Mouse (Mus musculus) midbrain, embryonic 16.5 days (tissue): Measurements from ENCODE around the gene Usp44. TPM values are rescaled to one million over a fixed set of nuclear protein-coding genes. Genes with fewer than 3 reads are reported as not detected.

ENCODE experiments used
- ATAC-seq: fragments of 200-750 bp; cut with Nextera tagmentation; 2 replicates; pipeline ENCODE4 v1.8.0; 2017; ENCODE audit warnings: moderate TSS enrichment
- H3K27ac ChIP-seq: fragments of 300-500 bp; sonication (generic); 2 replicates; pipeline ENCODE4 v1.5.1; 2014; ENCODE audit warnings: mild to moderate bottlenecking, low read length, mixed read lengths
- H3K27me3 ChIP-seq: fragments of 300-500 bp; sonication (generic); 2 replicates; pipeline ENCODE4 v1.6.1; 2014; ENCODE audit warnings: low read depth, low read length, mixed read lengths; ENCODE audit not compliant: control insufficient read depth, insufficient read depth
- H3K36me3 ChIP-seq: fragments of 300-500 bp; sonication (generic); 2 replicates; pipeline ENCODE4 v1.6.1; 2014; ENCODE audit warnings: mild to moderate bottlenecking, low read length, moderate library complexity, mixed read lengths; ENCODE audit not compliant: control insufficient read depth, insufficient read depth
- H3K4me1 ChIP-seq: fragments of 300-500 bp; sonication (generic); 2 replicates; pipeline ENCODE4 v1.6.1; 2014; ENCODE audit warnings: mild to moderate bottlenecking, low read length, mixed read lengths; ENCODE audit not compliant: control insufficient read depth, insufficient read depth
- H3K4me2 ChIP-seq: fragments of 300-500 bp; sonication (generic); 2 replicates; pipeline ENCODE4 v1.6.1; 2014; ENCODE audit warnings: mild to moderate bottlenecking, low read length, mixed read lengths
- H3K4me3 ChIP-seq: fragments of 300-500 bp; sonication (generic); 2 replicates; pipeline ENCODE4 v1.5.1; 2014; ENCODE audit warnings: low read depth, mild to moderate bottlenecking, low read length, moderate library complexity, mixed read lengths
- H3K9ac ChIP-seq: fragments of 300-500 bp; sonication (generic); 2 replicates; pipeline ENCODE4 v1.6.1; 2014; ENCODE audit warnings: low read depth, low read length, mixed read lengths
- H3K9me3 ChIP-seq: fragments of 300-500 bp; sonication (generic); replicated peaks from 2 replicates; pipeline ENCODE4 v1.6.1; 2014; ENCODE audit warnings: mild to moderate bottlenecking, low read length, mixed read lengths; ENCODE audit not compliant: control insufficient read depth, poor library complexity, severe bottlenecking
- WGBS: fragments of 180-500 bp; shearing (Covaris S2); extraction: QIAGEN DNeasy Blood & Tissue Kit; methylation state at CpG from one replicate; pipeline ENCODE4 v1.1.7; 2014; 5-methylcytosine and 5-hydroxymethylcytosine counted together
- polyA plus RNA-seq: library from polyadenylated mRNA; unstranded; fragments of >200 nt; fragmentation: Nextera tagmentation; extraction: Ambion mirVana; gene quantifications from 2 replicates; pipeline ENCODE4 v1.2.1, GENCODE M21; 2015

The Usp44 gene
- polyA plus RNA-seq, 1 experiment from 2014 or later: 0.14 TPM

DNA sequence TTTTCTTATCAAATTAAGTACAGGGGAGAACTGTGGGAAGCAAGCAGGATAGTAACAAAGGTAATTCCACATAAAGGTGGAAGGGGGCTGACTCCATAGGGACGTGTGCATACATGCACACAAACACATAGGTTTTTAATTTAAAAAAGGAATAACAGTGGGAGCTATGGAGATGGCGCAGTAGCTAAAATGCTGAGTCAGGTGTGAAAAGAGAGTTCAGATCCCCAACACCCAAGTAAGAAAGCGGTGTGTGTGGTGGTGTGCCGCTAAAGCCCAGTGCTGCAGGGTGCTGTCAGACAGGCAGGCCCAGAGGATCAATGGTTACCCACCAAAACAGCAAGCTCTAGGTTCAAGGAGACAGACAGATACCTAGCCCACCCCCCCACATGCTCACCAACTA, 47.4 kb downstream of the Usp44 start:
- no peak overlapping the region for H3K9ac ChIP-seq
- H3K4me2 ChIP-seq: no peak overlapping the region
- no peak overlapping the region for H3K27ac ChIP-seq
- 0 out of 2 replicates have a peak, but pooled peaks cover 2% of the 10 kb centered on the region for H3K36me3 ChIP-seq
- no peaks in the 10 kb centered on the region for H3K27me3 ChIP-seq
- no peak overlapping the region for H3K4me3 ChIP-seq
- 96% methylated on average over 4 of the region's 4 CpGs for WGBS
- no peaks in the 10 kb centered on the region for H3K4me1 ChIP-seq
- no peak for ATAC-seq
- H3K9me3 ChIP-seq: no peaks in the 10 kb centered on the region

DNA sequence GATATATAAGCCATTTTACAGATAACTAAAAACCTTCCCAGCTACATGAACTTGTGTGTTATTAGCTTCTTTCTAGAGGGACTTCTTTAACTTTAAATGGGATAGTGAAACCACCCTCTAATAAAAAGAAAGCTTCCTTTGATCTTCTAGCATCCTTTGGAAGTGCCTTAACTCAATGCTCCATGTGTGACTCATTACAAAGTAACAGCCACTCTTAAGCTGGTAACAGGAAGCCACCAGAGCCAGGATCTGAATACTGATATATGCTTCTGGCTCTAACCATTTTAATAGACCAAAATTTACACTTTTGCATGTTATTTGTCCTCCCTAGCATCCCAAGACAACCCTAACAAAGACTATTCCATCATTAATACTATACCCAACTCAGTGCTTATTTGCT, 50.6 kb downstream of the Usp44 start:
- 0 out of 2 replicates have a peak, but pooled peaks cover 3% of the 10 kb centered on the region for H3K4me1 ChIP-seq
- no peak overlapping the region for H3K9ac ChIP-seq
- no peak overlapping the region for H3K27ac ChIP-seq
- ATAC-seq: no peak
- H3K36me3 ChIP-seq: peaks cover 20% of the 10 kb centered on the region; the same call in 1 of the 2 replicates
- no peaks in the 10 kb centered on the region for H3K27me3 ChIP-seq
- H3K4me2 ChIP-seq: no peak overlapping the region
- no peaks in the 10 kb centered on the region for H3K9me3 ChIP-seq
- no peak overlapping the region for H3K4me3 ChIP-seq

DNA sequence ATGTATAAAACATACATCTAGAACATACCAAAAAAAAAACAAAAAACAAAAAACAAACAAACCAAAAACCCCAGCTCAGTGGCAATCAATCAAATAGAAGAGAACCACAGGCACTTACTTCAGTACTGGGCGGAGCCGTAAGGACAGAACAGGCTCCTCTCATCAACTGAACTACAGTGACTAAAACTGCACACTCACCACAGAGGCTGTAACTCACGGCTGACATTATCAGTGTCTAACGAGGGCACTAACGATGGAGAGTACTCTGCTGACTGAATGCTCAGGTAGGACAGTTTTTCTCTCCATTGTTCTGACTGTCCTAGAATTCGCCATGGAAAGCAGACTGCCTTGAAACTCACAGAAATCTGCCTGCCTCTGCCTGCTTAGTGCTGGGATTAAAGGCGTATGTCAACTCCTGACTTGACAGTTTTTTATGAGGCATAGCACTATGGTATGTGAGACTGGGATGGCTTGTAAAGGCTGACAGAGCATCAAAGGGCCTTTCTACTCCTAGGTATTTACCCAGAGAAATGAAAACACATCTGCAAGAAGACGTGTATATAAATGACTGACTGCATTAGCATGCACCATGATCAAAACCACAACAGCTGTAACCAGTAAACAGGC, 51.5 kb downstream of the Usp44 start:
- Histone ChIP-seq H3K36me3 (peaks cover 20% of the 10 kb centered on the region; the same call in 1 of the 2 replicates), H3K4me1 (peaks cover 4% of the 10 kb centered on the region)
- 90% methylated on average over 8 of the region's 8 CpGs for WGBS

DNA sequence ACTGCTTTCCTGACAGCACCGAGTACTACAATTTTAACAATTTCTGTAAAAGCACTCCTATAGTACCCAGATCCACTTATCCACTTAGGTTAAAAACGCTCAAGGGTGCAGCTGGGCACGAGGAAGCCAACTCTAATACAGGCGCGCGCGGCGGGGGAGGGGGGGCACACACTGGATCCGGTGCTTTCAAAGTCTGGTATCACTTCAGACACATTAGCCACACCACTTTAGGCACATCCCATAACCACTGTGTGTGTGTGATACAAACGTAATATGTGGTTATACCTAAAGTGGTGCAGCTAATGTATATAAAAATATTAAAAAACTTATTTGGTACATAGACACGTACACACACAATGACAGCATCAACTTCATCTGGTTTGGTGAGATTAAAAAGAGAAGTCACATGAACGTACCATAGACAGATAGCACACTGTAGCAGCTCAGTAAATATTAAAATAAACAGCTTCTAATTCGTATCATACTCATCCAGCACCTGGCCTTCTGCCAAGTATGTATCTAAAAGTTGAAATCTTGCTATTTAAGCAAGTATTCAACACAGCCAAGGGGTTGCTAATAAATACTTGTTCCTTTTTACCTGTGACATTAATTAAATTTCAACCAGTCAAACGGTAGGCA, 54.6 kb downstream of the Usp44 start:
- H3K9ac ChIP-seq: no peak overlapping the region

More for the DNA sequence above, 51.5 kb downstream of the Usp44 start:
- no peaks in the 10 kb centered on the region for H3K27me3 ChIP-seq
- no peak overlapping the region for H3K4me2 ChIP-seq
- ATAC-seq: no peak
- H3K9me3 ChIP-seq: no peaks in the 10 kb centered on the region
- no peak overlapping the region for H3K4me3 ChIP-seq
- no peak overlapping the region for H3K9ac ChIP-seq
- H3K27ac ChIP-seq: no peak overlapping the region

DNA sequence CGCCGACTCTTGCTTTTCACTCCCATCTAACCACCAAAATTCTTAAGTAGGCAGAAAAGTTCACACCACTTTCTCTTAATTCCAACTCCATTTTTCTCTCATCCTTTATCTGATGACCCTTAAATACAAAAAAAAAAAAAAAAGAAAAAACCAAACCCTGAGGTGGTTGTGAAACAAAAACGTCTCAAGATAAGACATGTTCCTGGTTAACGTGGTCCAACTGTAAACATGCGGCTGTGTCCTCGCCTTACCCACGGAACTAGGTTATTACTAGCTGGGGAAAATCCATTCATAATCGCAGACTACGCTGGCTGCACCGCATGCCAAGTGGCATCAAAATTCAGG, 57.2 kb downstream of the Usp44 start:
- peak overlapping the region; percentile 98 for H3K4me3 ChIP-seq
- H3K27ac ChIP-seq: peak overlapping the region; percentile 92
- no peak for ATAC-seq
- WGBS: 19% methylated on average over 10 of the region's 10 CpGs
- H3K9me3 ChIP-seq: no peaks in the 10 kb centered on the region
- no peaks in the 10 kb centered on the region for H3K27me3 ChIP-seq
- peaks cover 18% of the 10 kb centered on the region; the same call in 1 of the 2 replicates for H3K36me3 ChIP-seq
- H3K9ac ChIP-seq: peak overlapping the region; percentile 92
- peak overlapping the region; percentile 92 for H3K4me2 ChIP-seq
- peaks cover 18% of the 10 kb centered on the region for H3K4me1 ChIP-seq

More for the DNA sequence above, 54.6 kb downstream of the Usp44 start:
- 94% methylated on average over 14 of the region's 14 CpGs for WGBS
- H3K9me3 ChIP-seq: no peaks in the 10 kb centered on the region
- ATAC-seq: no peak
- H3K27ac ChIP-seq: no peak overlapping the region
- H3K4me3 ChIP-seq: no peak overlapping the region
- peaks cover 18% of the 10 kb centered on the region for H3K4me1 ChIP-seq
- no peak overlapping the region for H3K4me2 ChIP-seq
- H3K27me3 ChIP-seq: no peaks in the 10 kb centered on the region
- H3K36me3 ChIP-seq: peaks cover 18% of the 10 kb centered on the region; the same call in 1 of the 2 replicates

DNA sequence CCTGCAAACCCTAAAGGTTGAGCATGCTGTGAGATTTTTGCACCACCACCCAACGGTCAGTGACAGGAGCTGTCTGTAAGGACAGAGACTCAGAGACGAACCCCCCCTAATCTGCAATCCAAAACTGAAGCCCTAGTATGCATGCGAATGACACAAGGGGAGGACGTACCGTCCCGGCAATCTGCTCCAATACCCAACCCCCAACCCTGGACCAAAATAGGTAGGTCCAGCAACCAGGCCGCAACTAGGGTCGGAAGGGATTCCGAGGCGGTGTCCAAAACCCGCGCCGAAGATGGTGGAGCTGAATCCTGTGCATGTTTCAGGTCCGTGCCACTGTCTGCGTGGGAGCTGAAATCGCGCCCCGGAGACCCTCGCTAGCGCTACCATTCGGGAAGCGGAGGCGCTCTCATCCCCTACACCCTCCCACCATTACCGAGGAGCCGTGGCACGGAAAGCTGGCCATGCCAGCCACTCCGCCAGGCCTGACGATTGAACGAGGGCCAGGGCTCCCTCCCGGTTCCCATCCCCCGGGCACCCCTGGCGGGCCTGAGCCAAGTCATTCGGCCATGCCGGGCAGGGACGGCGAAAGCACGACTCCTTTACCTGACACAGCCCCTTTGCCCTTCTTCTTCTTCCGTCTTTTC, 57.7 kb downstream of the Usp44 start:
- peak overlapping the region; percentile 92 for H3K4me2 ChIP-seq
- peaks cover 14% of the 10 kb centered on the region; the same call in 1 of the 2 replicates for H3K36me3 ChIP-seq
- peaks cover 16% of the 10 kb centered on the region for H3K4me1 ChIP-seq
- no peaks in the 10 kb centered on the region for H3K9me3 ChIP-seq
- under 1% methylated on average over 37 of the region's 38 CpGs for WGBS
- H3K27me3 ChIP-seq: no peaks in the 10 kb centered on the region; the same call in 1 of the 2 replicates
- peak overlapping the region; percentile 98 for H3K4me3 ChIP-seq
- ATAC-seq: peak; percentile 70
- H3K9ac ChIP-seq: peak overlapping the region; percentile 92
- H3K27ac ChIP-seq: peak overlapping the region; percentile 92

DNA sequence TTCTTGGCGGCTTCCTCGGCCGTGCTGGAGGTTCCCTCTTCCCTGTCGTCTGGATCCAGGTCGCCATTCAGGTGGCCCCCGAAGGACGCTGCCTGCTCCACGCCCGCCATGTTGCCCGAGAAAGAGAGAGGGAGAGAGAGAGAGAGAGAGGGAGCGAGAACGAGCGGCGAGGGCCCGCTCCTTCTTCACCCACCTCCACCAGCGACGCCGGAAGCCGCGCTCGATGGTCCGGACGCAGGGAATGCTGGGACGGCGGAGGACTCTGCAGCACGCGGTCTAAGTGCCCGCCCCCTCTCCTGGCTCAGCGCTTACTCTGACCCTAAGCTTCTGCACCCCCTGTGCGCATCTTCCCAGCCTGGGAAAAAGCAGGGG, 58.2 kb downstream of the Usp44 start:
- 1% methylated on average over 9 of the region's 30 CpGs for WGBS
- H3K9ac ChIP-seq: peak overlapping the region; percentile 92
- H3K27me3 ChIP-seq: no peaks in the 10 kb centered on the region; the same call in 1 of the 2 replicates
- peak overlapping the region; percentile 92 for H3K4me2 ChIP-seq
- no peaks in the 10 kb centered on the region for H3K9me3 ChIP-seq
- H3K4me3 ChIP-seq: peak overlapping the region; percentile 98
- ATAC-seq: peak; percentile 99
- H3K4me1 ChIP-seq: peaks cover 15% of the 10 kb centered on the region
- H3K36me3 ChIP-seq: peaks cover 12% of the 10 kb centered on the region; the same call in 1 of the 2 replicates
- H3K27ac ChIP-seq: peak overlapping the region; percentile 92

DNA sequence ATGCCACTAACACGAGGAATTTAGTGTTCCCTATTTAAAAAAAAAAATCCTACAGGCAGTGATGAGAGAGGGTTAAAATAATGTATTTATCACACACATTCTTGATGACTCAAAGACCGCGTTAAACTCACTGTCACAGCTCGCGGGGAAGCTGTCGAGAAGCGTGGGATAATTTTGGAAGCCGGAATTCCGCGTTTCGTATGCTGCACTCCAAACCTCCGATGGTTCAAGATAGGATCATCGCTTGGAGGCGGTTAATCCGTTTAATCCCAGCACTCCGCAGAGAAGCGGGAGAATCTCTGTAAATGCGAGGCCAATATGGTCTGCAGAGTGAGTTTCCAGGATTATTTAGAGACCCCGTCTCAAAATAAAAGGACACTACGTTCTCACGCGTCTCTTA, 58.6 kb downstream of the Usp44 start:
- Histone ChIP-seq H3K4me1 (peaks cover 15% of the 10 kb centered on the region), H3K36me3 (peaks cover 8% of the 10 kb centered on the region; the same call in 1 of the 2 replicates), H3K9ac (peak overlapping the region; percentile 92), H3K27me3 (no peaks in the 10 kb centered on the region; the same call in 1 of the 2 replicates), H3K4me2 (peak overlapping the region; percentile 66), H3K4me3 (peak overlapping the region; percentile 98), H3K9me3 (no peaks in the 10 kb centered on the region), H3K27ac (peak overlapping the region; percentile 92)
- ATAC-seq: peak; percentile 33; the same call in 1 of the 2 replicates
- WGBS: 0% methylated on average over 22 of the region's 22 CpGs
